Mouse (Mus musculus) bone marrow, adult 2 months (tissue): ENCODE results near the gene Ldhd.

Source experiments
- CTCF ChIP-seq: fragments of 200-500 bp; IDR thresholded peaks from 2 replicates; pipeline ENCODE4 v1.5.1; 2011; ENCODE audit warnings: low read length, control low read depth; ENCODE audit not compliant: control insufficient read depth, insufficient read depth
- POLR2A ChIP-seq: fragments of 200-500 bp; IDR thresholded peaks from 2 replicates; pipeline ENCODE4 v1.6.1; 2011; ENCODE audit warnings: low read depth, mild to moderate bottlenecking, control low read depth, low read length, borderline replicate concordance; ENCODE audit not compliant: control insufficient read depth

- no peak for TF ChIP-seq CTCF
- no peak for TF ChIP-seq POLR2A
Measured at GRCm38 (mm10) chr8:111590214-111590613, 40.0 kb downstream of the Ldhd start.
